Mouse (Mus musculus) retina, postnatal 1 day (tissue): ENCODE measurements around the gene Slc25a21.
A peak's percentile ranks its signal among the peaks of the same experiment; 100 is the strongest.

Source experiments
- DNase-seq: peaks from one replicate; pipeline ENCODE4 v3.0.0-alpha.2; 2012

Slc25a21 gene

DNA sequence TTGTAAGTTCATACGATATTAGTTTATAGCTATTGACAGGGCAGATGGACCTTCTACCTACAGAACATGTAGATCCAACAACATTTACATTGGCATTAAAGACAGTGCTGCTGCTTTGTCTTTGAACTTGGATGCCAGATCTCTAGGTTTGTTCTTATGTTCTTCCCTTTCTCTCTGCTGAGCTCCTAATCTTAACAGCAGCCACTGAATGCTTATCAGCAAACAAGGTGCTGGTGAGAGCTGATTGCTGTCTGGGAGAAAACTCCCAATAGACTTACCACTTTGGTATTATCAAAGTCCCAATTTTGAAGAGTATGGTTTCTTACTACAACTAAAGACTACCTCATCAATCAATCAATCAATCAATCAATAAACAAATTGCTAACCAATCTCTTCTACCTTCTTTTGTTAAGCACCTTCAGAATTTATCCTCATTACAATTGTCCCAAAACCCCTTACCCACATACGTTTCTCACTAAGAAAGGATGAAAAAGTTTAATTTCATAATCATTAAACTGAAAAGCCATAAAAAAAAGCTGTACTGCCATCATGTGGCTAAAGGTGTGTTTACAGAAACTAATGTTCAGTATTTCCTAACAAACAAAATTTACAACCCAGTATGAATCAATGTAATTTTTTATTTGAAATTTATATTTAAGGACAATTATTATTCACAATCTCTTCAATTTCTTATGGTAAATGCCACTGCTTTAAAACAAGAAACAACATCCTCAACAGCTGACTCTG lies 12.7 kb downstream of the Slc25a21 start:
- no peak for DNase-seq

DNA sequence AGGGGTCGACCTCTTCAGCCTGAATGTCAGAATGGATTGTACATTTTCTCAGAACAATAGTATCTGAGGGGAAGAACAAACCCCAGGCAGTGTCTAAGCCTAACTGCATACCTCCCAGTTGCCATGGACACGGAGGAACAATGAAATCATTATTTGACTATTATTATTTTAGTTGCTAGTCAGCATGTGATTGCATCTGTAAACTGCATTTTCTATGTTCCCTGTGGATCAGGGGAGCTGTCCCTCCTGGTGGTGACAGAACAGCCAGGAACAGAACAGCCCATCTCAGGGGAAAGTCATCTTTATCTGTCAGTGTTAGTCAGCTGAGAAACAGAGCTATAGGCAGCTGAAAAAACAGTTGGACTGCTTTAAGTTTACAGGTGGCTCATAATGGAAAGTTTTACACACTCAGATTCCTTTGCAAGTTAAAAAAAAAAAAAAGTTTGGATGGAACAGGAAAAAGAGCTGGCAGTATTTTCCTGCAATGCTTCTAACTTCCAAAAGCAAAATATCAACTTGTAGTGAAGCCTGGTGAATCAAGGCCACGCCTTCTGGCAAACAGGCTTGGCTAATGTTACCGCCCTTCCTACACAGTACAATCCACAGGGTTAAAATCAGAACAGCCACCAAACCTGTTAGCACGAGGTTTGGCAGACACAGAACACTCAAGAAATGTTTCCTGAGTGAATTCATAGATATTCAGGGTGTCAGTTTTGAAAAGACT lies 17.6 kb downstream of the Slc25a21 start:
- peak; percentile 81 for DNase-seq

DNA sequence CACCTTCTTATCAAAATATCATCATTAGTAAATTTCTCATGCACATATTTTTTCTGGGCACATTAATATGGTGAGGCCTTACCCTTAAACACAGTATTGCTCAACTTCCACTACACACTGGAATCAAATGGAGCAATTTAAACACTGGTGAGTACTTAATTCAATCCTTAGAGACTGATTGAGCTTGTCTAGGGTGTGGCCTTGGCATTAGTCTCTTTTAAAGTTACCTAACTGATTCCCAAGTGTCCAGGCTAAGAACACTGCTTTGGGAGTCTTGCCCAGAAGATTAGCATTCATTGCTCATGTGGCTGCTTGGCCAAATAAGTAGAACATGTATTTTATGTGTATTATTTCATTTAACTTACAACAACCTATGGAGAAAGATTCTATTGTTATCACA lies 18.5 kb downstream of the Slc25a21 start:
- DNase-seq, result no peak

DNA sequence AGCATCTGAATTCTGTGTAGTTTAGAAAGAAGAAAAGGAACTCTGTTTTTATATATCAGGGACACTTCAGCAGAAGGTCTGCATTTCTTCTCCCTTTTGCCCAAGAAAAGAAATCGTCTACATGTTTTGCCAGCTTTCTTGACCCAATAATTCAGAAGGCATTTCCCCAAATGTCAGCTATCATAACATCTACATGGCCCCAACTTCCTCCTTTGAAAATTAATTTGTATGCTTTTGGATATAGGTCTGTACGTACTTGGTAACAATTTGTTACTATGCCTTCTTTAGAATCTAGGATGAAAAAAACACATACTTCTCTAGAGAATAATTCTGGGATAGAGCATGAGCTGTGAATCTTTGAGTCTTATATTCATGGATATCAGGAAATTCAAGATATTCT lies 34.0 kb downstream of the Slc25a21 start:
- no peak for DNase-seq

DNA sequence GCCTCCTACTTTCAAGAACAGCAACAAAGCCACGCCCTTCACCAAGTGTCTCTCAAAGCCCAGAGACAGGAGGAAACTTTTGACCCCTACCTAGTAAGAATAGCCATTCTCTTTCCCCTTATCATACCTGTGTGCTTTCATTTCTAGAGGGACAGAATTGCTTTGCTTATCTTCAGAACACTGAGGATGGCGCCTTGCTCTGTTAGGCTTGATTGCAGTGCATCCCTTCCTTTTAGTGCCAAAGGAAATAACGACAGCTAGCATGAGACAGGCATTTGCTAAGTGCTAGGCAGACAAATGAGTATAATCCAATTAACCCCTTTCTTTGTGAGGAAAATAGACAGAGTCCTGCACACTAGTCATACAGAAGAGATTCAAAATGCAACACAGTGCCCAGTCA lies 34.4 kb downstream of the Slc25a21 start:
- DNase-seq, result peak; percentile 12

DNA sequence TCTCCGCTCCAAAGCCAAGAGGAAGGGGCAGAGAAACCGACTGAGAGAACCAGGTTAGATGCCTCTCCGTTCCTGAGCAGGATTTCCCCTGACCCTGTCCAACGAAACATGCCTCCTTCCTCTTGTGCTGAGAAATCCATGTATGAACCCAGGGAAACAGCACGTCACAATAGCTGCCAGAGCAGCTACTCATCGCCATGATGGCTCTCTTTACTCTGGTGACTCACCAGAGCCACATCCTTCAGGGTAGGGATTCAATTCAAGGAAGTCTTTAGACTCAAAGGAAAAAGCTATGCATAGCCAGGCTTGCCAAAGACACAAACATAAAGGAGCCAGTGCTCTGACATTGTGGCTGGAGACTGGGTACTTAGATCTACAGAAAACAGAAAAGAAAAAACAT lies 37.4 kb downstream of the Slc25a21 start:
- no peak for DNase-seq

DNA sequence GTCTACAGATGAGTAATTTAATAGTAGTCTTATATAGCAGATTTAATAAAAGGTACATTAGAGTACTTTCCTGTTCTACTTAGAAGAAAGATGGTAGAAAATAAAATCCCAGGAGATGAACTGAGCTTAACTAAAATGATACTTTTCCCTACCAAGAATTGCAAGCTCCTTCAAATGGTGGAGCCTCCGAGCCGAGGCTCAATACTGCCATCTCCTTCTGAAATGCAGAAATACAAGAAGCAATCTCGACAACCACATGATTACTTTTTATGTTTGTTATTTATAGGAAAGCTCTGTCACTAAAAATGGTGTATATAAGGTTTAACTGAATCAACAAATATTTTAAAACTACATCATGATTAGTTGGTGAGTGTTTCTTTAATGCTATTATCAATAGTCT lies 39.0 kb downstream of the Slc25a21 start:
- no peak for DNase-seq

DNA sequence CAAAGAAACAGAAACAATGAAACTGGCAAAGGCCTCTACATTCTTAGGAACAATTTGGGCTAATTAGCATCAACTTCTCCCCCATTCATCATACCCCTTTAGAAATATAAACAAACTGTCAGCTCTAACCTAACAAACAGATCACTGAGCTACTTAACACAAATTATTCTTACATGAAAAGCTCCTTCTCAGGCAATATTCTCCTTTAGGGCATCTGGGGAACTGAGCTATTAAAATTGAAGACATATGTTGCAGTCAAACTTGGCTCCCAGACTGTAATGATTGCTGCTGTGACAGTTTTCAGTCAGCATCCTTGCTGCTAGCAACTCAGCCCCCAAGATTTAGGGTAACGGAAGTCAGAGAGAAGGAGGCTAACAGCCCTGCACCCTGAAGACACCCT lies 58.3 kb downstream of the Slc25a21 start:
- peak; percentile 31 for DNase-seq

DNA sequence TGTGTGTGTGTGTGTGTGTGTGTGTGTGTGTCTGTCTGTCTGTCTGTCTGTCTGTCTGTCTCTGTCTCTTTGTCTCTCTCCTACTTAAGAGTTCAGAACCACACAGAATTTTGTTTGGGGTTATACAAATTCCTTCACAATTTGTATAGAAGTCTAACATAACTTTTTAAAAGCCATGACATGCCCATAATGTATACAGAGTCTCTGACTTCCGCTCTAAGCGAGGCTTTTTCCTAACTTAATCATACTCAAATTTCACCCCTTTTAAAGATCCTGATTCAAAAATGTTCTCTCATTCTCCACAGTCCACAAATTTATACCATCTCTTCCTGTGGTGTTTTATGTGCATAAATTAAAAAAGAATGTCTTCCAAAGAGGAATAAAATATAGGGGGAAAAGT lies 59.5 kb downstream of the Slc25a21 start:
- DNase-seq, result no peak

DNA sequence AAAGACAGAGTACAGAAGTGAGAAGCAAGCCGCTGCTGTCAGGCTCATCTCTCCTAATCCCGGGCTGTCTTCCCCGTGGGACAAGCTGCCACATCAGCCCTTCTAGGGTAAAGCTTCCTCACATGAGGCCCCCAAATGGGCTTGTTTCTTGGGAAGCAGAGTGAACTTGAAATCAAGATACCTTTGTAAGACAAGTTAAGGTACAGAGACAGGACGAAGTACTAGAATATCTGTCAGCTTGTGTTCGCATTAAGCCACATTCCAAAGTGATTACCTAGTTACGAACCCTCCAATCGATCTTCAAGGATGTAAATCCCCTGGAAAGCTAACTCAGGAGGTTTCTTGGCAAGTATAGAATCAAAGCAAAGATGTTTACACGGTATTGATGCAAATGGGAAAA lies 78.7 kb downstream of the Slc25a21 start:
- no peak for DNase-seq

DNA sequence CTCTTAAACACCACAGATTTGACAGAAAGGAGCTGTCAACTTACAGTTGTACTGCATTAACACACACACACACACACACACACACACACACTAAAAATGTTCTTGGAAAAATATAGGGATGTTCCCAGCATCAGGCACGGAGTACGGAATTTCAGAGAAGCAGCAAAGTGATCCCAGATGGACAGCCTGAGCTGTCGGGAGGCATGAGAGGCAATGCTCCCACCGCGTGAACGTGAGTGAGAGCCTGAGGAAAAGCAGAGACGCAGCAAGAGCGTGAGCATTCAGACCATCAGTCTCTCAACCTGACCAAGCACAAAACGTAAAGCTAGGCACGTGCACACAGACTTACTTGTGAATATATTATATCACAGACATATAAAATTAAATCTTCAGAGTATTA lies 81.8 kb downstream of the Slc25a21 start:
- no peak for DNase-seq

DNA sequence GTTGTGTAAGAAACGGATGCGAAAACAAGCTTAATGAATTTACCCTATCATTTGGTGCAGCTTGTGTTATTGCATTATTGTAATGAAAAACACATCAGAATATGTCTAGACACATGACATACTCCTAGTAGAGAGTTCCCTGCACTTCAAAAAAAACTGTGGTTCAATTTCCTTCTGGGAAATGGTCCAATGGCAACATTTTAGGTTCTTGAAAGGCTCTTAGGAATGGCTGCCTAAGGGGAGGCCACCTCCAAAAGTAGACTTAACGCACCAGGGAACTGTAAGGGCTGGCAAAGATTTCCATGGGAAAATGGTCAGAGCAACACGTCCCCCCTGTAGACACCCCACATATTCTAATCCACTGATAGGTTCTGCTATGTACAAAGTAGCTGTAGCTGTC lies 87.9 kb downstream of the Slc25a21 start:
- DNase-seq, result no peak

DNA sequence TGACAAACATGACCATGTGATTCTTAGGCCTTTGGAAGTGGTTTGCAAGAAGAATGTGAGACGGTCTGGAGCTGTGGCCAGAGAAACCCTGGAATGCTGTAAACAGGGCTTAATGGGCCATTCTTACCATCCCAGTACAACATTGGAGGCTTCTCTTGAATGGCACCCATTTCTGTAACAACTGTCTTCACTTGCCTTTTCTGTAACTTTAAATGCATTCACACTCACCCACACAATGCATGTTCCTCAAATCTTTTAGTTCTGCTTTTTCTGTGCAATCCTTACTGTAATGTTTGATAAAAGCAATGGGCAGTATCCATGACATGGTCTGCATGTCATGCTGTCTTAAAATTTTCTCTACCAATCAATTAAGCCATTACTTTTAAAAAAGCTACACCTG lies 95.0 kb downstream of the Slc25a21 start:
- DNase-seq, result no peak

DNA sequence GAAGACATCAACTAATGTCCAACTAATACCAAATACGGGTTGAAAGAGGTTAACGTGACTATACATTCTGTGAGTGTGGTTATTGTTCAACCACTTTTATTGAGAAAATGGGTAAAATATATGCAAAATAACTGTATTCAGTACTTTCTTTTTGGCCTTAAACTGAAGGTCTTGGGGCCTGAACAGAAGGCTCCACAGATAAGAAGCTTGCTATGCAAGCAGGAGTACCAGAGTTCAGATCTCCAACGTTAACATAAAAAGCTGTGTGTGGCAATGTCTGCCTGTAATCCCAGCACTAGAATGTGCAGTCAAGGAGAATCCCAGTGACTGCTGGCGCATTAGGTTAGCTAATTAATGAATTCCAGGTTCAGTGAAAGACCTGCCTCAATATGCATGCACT lies 96.7 kb downstream of the Slc25a21 start:
- no peak for DNase-seq

DNA sequence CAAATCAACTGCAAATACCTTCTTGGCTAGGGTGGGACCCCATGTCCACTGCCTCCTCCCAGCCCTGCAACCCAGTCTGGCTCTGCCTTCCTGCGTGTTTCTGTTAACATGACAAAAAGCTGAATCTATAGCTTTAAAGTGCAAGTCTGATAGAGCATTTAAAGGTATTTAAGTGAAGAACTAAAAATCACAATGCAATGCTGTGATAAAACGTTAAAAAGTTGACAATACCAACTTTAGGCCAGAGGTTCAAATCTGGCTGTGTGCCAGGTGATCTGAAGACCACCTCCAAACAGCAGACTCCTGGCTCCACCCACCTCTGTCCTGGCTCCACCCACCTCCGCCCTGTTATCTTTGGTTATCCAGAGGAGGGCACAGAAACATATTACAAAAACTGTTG lies 98.2 kb downstream of the Slc25a21 start:
- DNase-seq, result no peak

DNA sequence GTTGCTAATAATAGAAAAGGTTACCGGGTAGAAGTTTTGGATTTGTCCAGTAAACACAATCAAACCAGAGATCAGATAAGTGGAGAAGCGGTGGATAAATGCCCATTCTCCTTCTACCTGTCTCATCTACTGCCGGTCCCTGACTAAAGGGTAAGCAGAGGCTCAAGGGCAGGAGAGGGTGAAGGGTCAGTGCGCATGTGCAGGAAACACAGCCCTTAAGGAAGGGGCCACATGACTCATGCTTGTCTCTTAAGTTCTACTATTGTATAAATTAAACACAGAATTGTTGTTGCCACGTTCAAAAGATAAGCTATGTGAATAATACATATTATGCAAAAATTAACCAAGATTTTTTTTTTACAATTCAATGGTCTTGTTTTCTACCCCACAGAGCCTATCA lies 98.9 kb downstream of the Slc25a21 start:
- no peak for DNase-seq

DNA sequence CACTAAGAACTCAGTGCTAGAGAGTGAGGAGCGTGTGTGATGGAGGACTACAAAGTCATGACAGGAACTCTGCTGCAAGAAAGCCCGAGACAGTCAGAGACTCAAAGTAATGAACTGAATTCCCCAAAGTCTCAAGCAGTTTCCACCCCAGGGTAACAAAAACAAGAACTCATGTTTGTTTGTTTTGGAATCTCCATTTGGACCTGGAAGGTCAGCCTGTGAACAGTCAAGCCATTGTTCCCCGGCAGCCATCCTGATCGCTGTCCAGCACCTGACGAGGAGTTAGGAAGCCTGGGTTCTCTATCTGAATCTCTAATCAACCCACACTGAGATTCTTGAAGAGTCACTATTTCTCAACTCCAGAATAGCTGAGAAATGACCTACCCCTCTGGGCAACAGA lies 104.2 kb downstream of the Slc25a21 start:
- no peak for DNase-seq

DNA sequence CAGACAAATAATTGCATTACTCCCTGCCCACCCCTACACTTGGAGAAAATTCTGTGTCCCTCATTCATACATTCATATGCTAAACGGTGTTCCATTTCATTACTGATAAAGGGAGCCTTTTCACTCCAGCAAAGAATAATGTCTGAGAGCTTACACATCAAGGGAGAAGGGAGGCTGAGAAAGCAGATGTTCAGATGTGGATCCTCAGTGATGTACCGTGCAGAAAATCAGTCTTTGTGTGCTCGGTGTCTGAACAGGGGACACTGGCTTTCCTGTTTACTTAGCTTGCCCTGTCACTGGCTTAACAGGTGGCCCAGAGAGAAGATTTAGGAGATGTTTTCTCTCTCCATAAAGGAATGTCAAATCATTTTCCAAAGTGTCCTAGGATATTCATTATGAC lies 112.8 kb downstream of the Slc25a21 start:
- DNase-seq, result no peak

DNA sequence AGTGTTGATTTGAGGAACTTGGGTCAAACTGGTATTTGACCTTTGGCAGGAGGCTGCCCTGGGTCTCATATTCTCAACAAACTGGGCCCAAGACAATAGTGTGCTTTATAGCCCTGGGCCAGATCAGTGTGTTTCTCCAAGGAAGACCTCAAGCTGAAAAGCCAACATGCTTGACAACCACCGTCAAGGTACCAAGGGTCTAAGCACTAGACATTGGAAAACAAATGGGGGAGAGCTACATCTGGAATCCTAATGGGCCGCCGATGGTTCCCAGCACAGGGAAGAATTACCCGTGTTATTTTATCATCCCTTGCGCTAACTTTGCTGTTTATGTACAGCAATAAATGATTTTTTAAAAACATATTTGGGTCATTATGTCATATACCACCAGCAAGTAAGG lies 113.7 kb downstream of the Slc25a21 start:
- no peak for DNase-seq

DNA sequence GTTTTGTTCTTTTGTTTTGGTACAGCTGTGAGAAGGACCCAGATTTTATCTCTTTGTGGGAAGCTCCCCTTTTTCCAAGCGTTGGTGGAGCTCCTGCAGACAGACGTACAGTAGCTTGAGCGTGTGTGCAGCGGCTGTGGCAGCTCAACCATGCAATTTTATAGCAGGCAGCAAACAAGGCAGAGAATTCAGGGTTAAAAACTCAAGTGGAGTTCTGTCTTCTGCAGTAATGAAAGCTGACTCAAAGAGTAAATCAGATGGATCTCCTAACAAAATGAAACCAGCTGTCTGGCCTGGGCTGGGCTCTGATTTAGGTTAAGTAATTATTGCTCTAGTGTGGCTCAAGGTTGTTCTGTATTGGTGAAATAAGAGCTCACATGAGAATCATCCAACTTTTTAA lies 120.7 kb downstream of the Slc25a21 start:
- peak; percentile 8 for DNase-seq

DNA sequence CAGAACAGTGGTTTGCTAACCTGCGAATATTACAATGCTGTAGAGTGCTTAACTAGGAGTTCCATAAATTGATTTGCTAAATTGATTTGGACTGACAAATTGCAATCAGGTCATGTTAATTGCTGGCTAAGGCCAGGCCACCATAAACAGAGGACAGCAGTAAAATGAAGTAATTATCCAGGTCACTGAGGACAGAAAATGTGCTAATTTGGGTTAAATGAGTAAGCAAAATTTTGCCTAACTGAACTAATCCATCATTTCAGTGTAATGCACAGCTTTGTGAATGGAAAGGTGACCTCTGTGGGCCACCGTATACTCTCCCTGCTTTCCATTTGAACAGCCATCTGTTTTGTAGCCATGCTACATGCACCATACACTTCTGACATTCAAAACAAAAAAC lies 124.7 kb downstream of the Slc25a21 start:
- DNase-seq, result peak; percentile 54

DNA sequence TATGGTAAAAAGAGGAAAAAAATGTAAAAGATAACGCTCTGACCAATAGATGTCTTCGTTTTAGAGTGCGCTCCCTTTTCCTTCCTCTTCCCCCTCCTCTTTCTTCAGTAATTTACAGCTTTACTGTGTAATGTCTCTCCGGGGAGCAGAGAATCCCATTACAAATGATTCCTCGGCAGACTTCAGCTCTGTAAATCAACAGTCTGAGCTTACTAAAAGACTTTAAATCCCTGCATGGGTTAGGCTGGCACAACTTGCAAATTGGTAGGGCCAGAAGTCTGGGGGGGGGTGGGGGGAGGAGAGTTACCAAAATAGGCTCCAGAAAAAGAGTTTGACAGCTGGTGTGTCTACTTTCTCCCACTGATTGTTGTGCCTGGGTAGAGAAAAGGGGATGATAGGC lies 128.7 kb downstream of the Slc25a21 start:
- DNase-seq, result no peak

DNA sequence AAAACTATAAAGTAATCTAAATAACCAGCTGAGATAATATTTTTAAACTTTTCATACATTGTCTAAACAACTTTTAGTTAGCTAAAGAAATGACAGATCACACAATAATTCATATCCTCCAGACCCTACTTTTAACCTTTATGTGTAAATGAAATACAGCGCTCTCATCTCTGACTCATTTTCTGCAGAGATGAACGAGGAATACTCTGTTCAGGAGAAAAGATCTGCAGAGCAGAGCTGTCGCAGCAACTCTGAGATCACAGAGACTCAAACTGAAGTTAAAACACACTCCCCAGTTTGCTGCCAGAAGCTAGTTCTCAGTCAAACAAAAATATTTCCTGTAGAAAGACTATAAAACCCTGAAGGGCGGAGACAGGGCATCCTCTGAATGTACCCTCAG lies 177.5 kb downstream of the Slc25a21 start:
- no peak for DNase-seq

DNA sequence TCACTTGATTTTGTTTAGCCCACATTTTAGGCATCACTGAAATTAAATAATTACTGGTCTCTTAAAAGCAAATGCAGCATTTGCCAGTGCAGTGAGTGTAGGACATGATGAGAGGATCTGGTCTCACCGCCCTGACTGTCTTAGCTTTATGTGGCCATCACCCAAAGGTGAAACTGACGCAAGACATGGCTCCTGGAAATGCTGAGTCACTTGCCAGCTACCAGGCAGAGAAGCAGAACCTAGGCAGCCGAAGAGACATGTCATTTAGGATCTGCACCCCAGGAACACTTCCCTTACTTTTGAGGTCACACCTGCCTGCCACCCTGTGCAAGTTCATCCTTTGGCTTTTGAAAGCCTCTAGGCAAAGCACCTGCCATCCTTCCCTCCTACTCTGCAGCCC lies 180.4 kb downstream of the Slc25a21 start:
- no peak for DNase-seq

DNA sequence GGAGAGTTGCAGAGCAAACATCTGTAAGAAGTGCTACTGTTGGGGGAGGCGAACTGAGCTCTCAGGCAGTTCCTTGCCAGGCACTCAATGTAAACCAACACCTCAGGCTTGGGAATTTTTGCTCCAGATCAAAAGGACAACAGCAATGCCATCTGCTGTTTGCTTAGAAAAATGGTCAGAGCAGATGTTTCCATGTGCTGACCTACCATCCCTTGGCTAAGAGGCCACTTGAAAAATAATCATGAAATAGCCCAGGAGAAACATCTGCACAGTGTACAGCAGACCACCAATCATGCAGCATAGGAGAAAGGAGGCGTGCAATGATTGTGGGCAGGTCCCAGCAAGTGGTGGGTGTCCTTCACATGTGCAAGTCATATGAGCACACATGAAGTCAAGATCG lies 180.9 kb downstream of the Slc25a21 start:
- no peak for DNase-seq
